Mouse (Mus musculus) layer of hippocampus, postnatal 25 days (tissue): Measurements from ENCODE around the gene Ddx19b. TPM values are rescaled to one million over a fixed set of nuclear protein-coding genes. Genes with fewer than 3 reads are reported as not detected.
"Not testable (repeated sequence)": the region's sequence is repeated elsewhere in the genome, so short reads cannot be mapped to it uniquely, and the experiment has no call there.

Experiments used
- DNase-seq, 2 experiments: peaks; one replicate each; pipeline ENCODE4 v3.0.0; 2022; ENCODE audit warnings: mixed read lengths in 2 of 2, low spot score in 1 of 2; ENCODE audit errors: extremely low spot score in 1 of 2
- total RNA-seq, 2 experiments: library from RNA; stranded (reverse); gene quantifications; 2 replicates each; pipeline ENCODE4 v1.2.3; 2021

Gene Ddx19b
- total RNA-seq: 10 to 100 TPM; 20.4 to 22.2 TPM

DNA sequence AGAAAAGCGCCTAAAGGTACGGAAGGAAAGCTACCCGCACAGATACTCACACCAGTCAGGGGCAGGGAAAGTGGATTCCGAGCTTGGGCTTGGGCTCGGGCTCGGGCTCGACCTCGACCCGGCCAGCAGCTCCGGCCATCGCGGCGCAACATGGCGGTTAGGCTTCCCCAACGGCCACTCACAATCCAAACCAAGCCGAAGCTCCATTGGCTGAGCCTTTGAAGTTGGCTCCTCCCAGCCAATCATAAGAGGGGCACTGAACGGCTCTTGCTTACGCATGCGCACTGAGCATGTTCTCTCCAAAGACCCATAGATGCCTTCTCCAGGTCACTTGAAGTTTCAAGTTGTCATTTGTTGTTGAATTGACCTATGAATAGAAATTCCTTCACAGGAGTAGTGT lies at the start of gene Ddx19b:
TSS of gene Ddx19b (minus strand) at position 180 of the 400 bp plus-strand sequence.
- no peak for DNase-seq

DNA sequence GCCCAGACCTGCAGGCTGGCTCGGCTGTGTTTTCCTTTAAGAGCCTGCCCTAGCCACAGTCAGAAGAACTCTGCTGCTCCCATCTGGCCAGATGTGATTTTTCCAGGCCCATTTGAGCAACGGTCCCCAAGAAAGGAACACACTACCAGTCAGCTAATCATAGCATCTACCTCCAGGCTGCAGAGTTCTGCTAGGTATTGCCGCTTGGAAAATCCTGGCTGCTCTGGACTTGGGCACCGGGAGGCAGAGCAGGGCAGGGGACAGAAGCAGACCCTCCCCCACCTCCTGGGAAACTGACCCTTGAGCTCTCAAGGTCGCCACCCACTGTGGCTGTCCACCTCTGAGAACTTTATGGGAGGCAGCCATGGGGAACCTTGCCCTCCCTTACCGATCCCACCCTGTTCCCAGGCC lies 48.3 kb upstream of the Ddx19b start:
- no peak for DNase-seq

DNA sequence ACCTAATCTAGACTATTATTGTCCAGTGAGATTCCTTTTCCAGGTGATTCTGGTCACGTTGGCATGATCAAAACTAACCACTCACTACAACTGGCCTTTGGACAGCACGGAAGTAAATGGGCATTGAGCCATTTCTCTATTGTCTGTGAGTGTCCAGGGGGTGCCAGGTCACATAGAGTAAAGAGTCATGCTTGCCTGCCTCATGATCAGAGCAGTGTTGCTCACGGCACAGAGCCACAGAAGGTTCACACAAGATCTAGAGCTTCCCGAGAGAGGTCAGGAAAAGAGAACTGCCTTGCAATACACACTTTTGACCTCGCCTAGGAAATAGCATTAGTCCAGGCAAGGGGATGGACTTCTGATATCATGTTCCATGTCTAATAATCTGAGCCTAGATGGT lies 47.9 kb upstream of the Ddx19b start:
- no peak for DNase-seq

DNA sequence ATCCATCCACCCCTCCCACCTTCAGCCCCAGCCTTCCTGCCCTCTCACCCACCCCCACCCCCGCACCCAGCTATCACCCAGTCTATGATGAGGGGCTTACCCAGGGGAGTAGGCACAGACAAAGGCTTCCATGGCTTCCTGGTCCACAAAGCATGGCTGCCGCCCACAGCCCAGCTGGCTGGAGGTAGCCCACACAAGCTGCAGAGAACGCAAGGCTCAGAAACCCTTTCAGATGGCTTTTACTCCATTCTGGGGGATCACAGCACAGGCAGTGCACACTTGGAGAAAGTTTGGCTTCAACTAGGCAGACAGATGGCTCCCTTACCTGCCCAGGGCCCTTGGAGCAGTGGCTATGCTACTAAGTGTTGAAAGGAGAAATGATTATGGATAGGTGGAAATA lies 44.4 kb upstream of the Ddx19b start:
- peak; percentile 21 to 28 for DNase-seq

DNA sequence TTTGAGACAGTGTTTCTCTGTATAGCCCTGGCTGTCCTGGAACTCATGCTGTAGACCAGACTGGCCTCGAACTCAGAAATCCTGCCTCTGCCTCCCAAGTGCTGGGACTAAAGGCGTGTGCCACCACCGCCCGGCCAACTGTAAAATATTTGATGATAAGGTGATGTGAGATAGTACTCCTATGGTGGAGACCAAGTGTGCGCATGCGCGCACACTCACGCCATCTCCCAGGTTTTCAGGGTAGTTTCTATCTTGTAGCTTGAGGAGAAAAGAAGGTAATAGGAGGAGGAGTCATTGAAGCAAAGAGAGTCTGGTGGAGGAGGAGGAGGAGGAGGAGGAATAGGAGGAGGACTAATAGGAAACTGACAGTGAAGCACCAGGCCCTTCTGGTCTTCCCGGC lies 37.1 kb upstream of the Ddx19b start:
- DNase-seq: not testable (repeated sequence)

DNA sequence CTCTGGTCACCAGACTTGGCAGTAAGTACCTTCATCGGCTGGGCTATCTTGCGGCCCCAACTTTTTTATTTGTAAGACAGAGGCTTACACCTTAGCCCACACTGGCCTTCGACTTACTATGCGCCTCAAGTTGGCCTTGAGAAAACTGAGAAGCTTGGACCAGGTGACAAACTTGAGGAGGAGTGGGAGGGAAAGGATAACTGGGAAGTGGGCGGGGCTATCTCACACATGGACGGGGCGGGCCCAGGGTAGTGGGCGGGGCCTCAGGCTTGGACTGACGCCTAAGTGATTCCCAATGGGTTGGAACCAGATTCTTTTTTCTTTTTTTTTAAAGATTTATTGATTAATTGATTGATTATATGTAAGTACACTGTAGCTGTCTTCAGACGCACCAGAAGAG lies 35.9 kb upstream of the Ddx19b start:
- no peak for DNase-seq

DNA sequence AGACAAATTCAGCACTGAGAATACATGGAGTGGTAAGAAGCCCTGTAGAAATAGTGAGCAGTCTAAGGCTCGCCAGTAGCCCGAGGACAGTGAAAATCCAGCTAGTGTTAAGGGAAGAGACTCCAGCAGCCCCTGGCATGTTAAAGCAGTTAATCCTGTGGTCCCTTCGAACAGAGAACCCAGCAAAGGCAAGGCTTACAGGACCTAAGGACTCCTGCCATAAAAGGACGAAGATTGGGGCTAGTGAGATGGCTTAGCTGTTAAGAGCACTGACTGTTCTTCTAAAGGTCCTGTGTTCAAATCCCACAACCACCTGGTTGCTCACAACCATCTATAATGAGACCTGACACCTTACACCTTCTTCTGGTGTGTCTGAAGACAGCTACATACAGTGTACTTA lies 34.8 kb upstream of the Ddx19b start:
- no peak for DNase-seq

DNA sequence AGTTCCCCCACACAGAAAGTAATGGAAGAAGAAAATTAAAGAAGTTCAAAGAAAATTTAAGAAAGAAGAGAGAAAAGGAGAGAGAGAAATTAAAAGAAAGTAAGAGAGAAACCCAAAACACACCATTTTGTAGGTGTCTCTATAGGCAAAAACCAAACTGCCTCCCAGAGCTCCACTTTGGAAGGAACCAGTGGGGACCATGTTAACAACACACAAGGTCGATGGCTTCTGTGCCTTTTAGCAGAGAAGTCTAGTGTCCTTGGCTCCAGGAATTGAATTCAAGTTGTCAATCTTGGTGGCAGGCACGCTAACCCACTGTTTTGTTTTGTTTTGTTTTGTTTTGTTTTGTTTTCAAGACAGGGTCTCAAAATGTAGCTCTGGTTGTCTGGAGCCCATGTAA lies 31.3 kb upstream of the Ddx19b start:
- no peak for DNase-seq

DNA sequence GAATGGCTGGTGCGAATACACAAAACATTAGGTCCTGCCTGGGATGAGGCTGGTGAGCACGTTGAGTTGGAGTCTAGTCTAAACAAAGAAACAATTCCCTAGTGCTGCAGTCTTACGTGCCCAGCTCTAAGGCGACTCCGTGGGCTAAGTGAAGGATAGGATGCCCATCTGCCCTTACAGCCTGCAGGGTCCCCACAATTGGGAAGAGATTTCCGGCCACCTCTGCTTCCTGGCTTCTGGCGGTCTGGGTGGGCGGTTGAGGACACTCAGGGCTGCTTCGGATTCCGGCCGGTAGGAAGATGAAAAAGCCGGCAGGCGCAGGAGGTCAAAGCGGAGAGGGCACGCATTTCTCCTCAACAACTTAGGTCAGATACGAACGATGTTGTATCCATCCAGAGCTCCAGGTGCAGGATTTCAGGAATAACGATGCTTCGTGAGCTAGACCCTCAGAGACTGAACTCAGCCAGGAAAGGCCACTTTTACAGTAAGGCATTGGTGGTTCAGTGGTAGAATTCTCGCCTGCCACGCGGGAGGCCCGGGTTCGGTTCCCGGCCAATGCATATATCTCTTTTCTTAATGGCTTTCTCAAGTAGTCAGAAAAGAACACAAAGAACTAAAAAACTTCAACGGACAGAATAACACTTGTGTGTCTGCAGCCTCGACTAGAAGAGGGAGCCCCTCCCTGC lies 30.7 kb upstream of the Ddx19b start:
- DNase-seq: peak; percentile 95 to 98

DNA sequence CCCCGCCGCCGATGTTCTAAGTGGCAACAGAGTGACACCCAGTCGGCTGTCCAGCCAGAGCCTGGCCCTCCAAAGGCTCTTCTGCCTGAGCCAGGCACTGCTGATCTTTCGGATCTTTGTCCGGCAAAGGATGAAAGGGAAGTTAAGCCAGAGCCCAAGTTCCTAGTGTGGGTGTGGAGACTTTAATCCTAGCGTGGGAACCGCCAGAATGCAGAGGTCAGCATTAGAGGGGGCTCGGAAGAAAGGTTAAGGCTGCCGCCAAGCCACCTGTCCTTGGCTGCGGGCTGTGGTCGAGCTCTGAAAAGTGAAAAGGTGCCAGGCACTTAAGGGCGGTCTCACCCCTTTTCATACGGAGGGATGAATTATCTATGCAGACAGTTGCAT lies 30.1 kb upstream of the Ddx19b start:
- DNase-seq: no peak

DNA sequence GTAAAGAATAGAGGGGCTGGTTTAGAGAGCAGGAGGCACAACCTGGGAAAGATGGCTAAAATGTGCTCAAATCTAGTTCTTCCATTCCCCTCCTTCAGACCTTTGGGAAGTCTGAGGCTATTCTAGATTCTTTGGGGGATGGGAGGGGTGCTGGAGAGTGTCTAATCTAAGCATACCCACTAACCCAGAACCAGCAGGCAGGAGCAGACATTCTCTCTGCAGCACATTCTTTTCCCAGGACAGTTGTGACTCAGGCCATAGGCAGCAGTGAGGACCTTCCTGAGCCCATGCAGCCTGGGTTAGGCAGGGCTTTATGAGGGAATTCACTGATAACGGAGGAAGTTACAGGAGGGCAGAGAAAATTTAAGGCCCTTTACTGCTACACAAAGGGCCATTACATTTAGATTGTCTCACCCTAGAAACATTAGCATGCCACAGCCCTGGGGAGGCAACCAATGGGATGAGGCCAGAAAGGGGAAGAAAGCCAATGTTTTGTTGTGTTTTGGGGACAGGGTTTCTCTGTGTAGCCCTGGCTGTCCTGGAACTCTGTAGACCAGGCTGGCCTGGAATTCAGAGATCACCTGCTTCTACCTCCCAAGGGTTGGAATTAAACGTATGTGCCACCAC lies 27.5 kb upstream of the Ddx19b start:
- no peak for DNase-seq

DNA sequence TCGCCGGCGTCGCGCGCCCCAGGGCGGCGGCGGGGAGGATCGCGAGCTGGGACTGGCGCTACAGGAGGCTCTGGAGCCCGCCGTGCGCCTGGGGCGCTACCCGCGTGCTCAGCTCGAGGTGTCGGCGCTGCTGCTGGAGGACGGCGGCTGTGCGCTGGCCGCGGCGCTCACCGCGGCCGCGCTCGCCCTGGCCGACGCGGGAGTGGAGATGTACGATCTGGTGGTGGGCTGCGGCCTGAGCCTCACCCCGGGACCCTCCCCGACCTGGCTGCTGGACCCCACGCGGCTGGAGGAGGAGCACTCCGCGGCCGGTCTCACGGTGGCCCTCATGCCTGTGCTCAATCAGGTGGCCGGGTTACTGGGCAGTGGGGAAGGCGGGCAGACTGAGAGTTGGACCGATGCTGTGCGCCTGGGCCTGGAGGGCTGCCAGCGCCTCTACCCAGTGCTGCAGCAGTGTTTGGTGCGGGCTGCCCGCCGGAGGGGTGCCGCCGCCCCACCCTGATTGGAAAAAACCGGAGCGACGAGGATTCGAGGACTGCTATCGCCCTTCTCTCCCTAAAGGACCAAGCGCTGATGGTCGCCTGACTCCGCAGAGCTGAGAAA lies 25.2 kb upstream of the Ddx19b start:
- DNase-seq: peak in 1 of 2 experiments; percentile 24

DNA sequence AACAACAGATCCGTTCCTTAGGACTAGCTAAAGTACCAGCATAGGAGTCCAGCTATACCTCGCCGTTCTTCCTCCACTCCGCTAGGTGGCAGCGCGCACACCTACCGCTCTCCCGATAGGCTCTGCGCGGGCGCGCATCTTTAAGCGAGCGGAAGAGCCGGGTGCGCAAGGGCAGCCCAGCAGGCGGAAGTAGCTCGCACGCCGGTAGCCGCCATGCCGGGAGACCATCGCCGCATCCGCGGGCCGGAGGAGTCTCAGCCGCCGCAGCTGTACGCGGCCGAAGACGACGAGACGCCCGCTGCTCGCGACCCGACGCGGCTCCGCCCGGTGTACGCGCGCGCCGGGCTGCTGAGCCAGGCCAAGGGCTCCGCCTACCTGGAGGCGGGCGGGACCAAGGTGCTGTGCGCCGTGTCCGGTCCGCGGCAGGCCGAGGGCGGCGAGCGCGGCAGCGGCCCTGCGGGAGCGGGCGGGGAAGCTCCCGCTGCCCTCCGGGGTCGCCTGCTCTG lies 24.7 kb upstream of the Ddx19b start, which contains the start of gene Exosc6:
TSS of gene Exosc6 (plus strand) at position 182 of the 506 bp plus-strand sequence.
- peak; percentile 84 to 86 for DNase-seq

DNA sequence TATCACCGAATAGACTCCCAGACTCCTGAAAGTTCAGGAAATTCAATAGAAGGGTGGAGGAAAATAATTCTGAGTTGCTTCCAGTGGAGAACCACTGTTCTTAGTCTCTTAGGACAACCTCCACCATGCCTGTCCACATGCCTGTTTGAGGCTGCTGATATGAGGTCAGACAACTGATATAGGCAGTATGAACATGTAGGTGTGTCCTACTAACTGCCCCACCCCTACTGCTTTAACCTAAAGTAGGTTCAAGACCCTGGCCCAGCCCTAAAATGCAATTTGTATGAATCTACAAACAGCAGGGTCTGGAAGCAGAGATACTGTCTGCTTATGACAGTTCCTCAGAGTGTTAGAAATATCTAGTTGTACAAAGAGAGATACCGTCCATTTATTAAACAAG lies 24.1 kb upstream of the Ddx19b start:
- no peak for DNase-seq

DNA sequence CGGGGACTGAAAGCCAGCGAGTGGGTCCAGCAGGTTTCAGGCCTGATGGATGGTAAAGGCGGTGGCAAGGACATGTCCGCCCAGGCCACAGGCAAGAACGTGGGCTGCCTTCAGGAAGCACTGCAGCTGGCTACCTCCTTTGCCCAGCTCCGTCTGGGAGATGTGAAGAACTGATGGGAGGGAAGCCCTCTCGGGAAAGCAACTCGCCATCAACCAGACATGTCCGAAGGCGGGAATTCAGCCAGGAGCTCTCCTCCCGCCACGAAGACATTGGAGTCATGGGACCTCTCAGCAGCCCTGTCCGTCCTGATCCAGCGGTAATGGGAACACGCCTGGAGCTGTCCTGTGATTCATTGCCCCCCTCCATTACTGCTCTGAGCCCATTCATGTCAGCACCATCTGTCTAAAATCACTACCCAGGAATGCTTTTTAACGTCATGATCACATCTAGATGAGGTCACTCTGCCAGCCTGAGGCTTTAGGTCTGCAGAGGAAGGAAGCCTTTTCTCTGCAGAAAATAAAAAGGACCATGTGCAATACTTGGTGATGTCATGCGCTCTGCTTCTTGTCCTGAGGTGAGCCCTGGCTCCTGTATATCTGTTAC lies 23.6 kb upstream of the Ddx19b start:
- DNase-seq: no peak

DNA sequence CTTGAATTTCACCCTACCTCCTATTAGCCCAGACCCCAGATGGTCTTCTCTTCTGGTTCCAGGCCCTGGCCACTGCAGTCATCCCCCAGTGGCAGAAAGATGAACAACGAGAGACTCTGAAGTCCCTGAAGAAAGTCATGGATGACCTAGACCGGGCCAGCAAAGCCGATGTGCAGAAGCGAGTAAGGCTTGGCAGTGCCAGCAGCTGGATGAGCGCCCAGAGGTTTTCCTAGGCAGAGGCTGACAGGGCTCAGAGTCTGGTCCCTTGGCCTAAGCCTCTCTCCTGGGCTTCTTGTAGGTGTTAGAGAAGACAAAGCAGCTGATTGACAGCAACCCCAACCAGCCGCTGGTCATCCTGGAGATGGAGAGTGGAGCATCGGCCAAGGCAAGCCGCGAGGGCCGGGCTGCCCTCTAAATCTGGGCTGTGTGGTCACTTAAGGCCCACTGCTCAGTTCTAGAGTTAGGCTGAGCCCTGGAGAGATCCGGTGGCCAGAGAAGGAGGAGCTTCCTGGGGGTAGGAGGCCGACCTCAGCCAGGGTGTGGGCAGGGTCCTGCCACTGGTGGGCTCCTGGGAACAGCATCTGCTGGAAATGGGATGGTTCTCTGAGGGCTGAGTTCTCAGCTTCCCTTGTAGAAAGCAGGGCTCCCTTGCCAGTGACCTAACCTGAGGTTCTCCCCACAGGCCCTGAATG lies 22.4 kb upstream of the Ddx19b start:
- no peak for DNase-seq

DNA sequence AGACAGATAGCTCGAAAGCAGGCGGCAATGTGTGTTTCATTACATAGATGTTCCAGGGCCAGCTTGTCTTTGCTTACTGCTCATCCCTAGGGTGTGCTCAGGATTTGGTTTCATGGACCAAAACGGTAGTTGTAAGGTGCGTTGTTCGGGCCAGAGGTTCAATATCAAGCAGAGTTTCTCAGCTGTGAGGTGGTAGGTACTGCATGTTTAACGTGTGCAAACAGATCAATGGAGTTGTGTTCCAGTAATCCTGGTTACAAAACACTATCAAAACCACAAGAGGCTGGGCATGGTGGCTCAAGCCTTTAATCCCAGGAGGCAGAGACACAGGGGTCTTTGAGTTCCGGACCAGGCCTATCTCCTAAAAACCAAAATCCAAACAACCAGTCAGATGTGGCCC lies 17.6 kb upstream of the Ddx19b start:
- no peak for DNase-seq

DNA sequence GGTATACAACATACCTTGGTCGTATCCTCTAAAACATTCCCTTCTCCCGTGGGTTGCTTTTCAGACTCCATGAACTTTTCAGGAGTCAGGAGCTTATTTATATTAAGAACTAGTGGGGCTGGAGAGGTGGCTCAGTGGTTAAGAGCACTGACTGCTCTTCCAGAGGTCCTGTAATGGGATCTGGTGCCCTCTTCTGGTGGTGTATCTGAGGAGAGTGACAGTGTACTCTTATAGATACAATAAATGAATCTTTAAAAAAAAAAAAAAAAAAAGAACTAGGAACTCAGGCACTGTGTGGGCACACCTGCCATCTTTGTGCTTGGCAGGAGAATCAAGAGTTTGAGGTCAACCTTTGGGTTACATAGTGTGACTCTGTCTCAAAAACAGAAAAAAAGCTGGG lies 17.1 kb upstream of the Ddx19b start:
- no peak for DNase-seq

DNA sequence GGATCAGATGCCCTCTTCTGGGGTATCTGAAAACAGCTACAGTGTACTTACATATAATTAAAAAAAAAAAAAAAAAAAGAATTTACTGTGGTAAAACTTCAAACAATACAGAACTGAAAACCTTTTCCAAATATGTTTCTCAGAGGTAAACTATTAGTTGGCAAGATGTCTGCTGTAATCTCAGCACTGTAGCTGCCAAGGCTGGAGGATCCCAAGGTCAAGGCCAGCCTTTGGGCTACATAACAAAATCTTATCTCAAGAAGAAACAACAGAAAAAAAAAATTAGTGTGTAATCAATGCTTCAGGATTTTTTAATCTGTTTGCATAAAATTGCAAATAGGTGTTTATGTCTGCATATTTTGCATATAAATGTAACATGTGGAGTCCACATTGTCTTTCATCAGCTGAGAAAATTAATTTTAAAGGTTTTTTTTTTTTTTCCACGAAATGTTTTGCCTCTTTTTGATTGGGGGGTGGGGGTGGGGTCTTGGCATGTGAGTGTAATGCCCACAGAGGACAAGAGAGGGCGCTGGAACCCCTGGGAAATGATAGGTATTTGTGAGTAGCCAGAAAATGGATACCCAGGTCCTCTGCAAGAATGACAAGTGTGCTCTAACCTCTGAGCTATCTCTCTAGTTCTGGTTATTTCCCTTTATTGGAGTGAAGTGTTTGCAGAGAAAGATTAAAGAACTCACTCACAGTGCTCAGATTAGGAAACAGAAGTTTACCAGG lies 12.6 kb upstream of the Ddx19b start:
- no peak for DNase-seq

DNA sequence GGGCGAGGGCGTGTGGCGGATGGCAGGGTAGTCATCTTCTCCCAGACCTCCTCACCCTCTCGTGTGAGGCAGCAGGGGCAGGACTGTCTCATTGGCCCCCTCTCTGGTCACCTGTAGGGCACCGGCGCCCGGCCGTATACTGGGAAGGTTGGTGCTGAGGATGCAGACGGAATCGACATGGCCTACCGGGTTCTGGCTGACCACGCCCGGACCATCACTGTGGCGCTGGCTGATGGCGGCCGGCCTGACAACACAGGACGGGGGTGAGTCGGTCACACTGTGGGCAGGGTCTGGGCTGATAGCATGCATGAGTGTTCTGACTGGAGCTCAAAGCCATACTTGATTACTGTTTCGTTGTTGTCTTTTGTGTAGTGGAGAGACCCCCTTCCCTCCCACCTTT lies 11.0 kb upstream of the Ddx19b start:
- DNase-seq: no peak
